Mouse (Mus musculus): ENCODE results near the gene Tbxa2r. TPM values are rescaled to one million over a fixed set of nuclear protein-coding genes. Genes with fewer than 3 reads are reported as not detected.
A peak's percentile ranks its signal among the peaks of the same experiment; 100 is the strongest.

Tbxa2r gene
- total RNA-seq, 2 experiments from 2014 or later: 0.83 to 1.00 TPM

DNA sequence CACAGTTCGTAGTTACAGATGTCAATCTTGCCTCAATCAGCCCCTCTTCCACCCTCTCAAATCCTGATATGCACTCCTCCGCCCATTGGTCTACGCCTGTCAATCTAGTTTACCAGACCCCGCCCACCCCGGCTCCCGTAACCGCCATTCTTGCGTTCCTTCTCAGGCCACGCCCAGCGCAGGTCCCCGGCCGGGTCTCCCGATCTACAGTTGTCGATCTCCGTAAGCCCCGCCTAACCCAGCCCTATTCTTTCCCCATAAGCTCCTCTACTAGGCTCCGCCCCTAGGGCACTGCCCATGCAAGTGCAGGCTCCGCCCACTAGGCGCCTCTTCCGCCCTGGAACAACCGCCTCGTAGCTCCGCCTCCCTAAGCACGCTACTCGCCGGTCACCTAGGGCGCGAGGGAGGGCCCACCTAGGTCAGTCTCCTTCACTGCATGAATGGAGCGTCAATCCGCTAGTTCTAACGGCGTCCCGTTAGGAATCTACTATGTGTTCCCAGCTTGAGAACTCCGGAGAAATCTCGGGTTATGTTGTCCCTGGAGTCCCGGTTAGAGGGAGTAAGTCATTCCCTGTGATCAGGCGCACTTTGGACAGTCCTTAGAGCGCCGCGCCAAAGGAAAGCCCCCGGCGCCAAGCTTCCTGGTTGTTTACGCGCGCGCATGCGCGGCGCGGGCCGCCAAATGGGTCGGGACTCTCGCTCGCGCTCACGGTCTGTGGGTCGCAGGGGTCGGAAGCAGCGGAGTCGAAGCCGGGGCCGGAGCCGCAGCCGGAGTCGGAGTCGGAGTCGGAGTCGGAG lies 7.8 kb upstream of the Tbxa2r start, which contains the start of gene Cactin:
Gene Cactin (plus strand): TSS at position 554 of the 798 bp plus-strand sequence.
- DNase-seq: peak; percentile 100

GRCm38 (mm10) chr10:81321436-81321835 lies 7.1 kb upstream of the Tbxa2r start:
- DNase-seq: no peak

DNA sequence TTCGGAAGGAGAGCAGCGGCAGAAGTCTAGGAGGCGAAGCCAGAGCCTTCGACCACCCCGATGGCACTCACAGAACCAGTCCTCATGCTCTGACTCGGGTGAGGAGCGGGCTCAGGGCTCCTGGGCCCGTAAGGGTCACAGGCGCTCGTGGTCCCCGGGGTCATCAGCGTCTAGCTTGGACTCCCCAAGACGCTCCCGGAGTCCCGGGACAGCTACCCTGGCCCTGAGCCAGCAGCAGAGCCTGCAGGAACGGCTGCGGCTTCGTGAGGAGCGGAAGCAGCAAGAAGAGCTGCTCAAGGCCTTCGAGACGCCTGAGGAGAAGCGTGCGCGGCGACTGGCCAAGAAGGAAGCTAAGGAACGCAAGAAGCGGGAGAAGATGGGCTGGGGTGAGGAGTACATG lies 6.1 kb upstream of the Tbxa2r start:
- no peak for DNase-seq

DNA sequence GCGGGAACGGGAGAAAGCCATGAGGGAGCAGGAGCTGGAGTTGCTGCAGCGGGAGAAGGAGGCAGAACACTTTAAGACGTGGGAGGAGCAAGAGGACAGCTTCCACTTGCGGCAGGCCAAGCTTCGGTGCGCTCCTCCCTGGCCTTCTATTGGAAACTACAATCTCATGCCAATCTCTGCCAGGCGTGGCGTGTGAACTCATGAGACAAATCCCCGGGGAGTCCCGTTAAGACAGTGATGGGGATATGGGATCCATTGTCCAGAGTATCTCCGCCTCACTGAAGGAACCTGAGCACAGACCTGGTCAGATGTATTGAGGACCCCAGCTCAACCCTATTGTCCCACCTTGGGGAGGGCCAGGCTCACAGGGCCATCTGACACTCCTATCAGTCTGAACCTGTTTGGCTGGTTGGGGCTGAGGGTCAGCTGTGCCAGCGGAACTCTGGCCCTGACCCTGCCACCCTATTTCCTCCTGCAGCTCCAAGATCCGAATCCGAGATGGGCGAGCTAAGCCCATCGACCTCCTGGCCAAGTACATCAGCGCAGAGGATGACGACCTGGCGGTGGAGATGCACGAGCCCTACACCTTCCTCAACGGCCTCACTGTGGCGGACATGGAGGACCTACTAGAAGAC lies 5.3 kb upstream of the Tbxa2r start:
- DNase-seq: no peak

- DNase-seq: no peak
Observed at GRCm38 (mm10) chr10:81323791-81324530, 4.6 kb upstream of the Tbxa2r start.

GRCm38 (mm10) chr10:81325176-81325575 lies 3.4 kb upstream of the Tbxa2r start:
- DNase-seq: no peak

DNA sequence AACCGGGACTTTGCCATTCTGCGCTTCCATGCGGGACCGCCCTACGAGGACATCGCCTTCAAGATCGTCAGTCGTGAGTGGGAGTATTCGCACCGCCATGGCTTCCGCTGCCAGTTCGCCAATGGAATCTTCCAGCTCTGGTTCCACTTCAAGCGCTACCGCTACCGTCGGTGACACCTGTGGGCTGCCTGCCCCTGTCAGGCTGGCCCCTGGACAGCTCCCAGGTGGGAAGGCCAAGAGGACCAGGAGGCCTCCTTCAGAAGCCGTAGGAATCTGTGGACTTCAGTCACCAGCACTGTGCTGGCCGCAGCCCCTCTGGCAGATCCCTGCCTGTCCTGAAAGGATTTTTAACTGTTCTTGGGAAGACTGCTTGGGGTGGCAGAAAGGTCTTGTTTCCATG lies 2.8 kb upstream of the Tbxa2r start:
- no peak for DNase-seq

GRCm38 (mm10) chr10:81326858-81327257 lies 1.7 kb upstream of the Tbxa2r start:
- no peak for DNase-seq

DNA sequence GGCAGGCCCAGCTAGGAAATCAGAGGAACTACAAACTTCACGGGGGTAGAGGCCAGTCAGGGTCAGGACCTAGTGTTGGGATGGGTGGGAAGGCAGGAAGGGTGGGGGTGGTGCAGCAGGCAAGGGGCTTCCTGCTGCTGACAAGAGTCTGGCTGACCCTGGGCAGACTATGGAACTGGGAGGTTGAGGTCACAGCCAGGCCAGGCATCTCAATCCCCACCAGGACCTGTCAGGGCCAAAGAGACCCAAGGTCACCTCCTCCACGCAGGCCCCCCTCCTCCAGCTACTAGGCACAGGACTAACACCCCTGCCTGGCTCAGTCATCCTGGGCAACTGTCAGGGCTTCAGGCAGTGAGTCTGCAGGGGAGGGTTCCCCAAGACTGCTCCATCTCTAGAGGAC lies 572 bp upstream of the Tbxa2r start:
- no peak for DNase-seq

DNA sequence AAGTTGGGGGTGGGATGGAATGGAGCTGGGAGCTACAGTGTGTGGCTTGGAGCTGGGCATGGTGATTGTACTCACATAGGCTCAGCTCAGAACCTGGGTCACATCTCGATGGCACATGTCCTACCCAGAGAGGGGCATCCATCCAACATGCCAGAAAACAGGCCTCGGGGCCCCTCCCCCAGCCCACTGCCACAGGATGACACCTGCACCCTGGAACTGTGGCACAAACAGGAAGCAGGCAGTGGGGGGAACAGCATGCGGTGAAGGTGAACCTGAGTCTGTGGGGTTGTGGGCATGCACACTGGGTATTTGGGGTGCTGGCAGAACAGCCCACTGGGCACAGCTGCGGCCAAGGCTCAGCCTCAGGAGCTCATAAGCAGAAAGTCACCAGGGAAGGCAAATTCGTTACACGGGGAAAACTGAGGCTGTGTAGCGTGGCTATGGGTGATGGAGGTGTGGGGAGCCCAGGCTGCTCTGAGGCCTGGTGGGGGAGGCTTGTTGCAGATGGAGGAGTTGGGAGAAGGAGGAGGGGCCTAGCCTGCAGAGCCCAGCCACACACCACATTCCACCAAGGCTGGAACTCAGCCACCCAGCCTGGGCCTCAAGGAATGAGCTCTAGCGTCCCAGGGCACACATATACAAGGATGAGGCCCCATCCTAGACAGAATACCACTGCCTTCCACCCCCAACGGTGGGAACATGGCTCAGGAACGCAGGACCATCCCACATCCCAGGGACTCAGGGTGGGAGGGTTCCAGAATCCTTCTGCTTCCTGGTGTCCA lies 854 bp downstream of the Tbxa2r start:
- no peak for DNase-seq

DNA sequence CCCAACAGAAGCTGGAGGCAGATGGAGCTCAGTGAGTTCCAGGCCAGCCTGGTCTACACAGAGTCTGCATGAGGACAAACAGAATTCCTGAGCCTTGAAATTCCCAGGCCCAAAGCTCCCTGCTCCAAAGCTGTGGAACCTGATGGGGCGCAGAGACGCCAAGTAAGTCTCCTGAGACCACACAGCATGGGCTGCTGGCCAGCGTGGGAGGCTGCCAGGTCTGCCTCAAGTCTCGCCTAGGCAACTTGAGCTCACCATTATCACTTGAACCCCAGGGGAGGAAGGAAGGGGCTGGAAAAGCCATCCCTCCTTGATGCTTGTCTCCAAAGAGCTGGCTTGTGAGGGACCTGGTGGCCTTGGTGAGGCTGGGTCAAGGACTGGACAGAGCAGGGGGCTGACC lies 1.5 kb downstream of the Tbxa2r start:
- peak; percentile 58 for DNase-seq

DNA sequence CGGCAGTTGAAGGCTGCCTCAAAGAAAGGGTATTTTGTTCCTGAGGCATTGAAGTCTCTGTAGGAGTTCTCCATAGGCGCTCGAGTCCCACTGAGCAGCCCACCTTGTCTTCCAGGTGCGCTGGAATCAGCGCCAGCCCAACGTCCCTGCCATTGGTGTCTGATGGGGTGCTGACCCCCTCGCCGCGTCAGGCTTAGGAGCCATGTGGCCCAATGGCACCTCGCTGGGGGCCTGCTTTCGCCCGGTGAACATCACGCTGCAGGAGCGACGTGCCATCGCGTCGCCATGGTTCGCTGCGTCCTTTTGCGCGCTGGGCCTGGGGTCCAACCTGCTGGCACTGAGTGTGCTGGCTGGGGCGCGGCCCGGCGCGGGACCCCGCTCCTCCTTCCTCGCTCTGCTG lies 3.7 kb downstream of the Tbxa2r start:
- DNase-seq: no peak

DNA sequence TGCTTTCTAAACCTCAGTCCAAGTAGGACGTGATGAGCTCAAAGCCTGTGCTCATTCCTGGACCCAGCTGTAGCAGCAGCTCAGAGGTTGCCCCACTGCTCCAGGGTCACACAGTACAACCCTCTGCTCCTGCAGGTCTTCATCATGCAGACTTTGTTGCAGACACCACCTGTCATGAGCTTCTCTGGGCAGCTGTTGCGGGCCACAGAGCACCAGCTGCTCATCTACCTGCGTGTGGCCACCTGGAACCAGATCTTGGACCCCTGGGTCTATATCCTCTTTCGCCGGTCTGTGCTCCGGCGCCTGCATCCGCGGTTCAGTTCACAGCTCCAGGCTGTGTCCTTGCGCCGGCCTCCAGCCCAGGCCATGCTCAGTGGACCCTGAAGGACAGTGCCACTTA lies 5.8 kb downstream of the Tbxa2r start:
- DNase-seq: no peak

DNA sequence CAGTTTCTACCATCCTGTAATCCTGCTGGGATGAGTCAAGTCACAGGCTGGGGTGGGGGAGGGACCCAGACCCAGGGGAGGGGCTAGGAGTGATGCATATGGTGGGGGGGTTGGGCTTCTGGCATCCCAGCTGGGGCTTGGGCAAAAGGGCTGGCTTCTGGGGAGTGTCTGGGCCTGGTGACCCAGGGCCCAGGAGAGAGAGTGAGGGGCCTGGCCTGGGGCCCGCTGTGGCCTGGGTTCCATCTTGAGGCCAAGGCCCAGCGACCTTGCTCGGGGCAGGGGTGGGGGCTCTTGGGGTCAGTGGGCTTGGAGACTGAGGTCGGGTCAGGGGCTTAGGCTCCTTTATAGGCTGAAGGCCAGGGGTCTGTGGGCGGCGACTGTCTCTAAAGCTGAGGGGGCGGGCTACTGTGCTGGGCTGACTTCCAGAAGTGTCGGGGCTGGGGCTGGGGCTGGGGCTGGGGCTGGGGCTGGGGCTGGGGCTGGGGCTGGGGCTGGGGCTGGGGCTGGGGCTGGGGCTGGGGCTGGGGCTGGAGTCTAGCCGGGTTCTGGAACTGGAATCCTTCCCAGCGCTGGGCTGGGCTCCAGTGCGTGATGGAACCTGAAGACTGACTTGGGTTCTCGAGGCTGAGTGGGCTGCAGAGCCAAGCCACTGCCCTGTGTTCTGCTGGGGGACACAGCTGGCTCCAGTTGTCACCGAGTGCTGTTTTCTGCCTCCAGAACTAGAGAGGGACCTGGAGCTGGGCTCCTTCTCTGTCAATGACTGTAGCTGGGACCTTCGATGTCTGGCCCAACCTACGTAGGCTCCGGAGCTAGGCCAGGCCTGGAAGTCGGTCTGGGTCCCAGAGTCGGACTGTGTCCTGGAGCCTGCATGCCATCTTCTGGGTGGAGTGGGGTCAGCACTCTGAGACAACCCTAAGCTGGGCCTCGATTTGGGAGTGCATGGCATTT lies 7.1 kb downstream of the Tbxa2r start:
- DNase-seq: no peak

GRCm38 (mm10) chr10:81336558-81336957 lies 8.0 kb downstream of the Tbxa2r start:
- DNase-seq: no peak

DNA sequence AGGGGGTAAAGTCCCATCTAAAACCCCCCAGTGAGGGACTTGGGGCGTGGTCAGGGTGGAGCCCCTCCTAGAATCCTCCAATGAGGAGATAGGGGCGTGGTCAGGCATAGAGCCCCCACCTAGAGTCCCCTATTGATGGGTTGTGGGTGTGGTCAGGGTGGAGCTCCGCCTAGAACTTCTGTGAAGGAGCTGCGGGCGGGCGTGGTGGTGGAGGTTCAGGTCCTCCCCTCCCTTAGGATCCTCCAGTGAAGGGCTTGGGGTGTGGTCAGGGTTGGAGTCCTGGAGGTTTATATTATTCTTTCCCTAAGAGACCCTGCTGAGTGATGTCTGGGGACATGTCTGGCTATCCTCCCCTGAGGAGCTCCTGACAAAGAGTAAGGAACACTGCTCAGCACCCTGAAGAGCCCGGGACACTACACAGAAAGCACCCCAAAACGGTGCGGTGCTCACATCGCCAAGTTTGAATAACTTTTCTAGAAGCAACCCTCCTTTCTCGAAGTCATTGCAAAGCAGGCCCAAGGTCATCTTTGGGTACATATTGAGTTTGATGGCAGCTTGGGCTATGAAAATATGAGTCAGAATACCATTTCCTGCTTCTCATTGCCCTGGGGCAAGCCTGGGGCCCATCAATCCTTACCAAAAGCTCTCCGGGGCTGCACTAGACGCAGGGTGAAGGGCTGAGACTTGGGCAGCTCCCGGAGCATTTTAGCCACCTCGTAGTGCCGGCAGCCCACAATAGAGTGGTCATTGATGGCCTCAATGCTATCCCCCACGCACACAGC lies 12.2 kb downstream of the Tbxa2r start:
- DNase-seq: no peak

DNA sequence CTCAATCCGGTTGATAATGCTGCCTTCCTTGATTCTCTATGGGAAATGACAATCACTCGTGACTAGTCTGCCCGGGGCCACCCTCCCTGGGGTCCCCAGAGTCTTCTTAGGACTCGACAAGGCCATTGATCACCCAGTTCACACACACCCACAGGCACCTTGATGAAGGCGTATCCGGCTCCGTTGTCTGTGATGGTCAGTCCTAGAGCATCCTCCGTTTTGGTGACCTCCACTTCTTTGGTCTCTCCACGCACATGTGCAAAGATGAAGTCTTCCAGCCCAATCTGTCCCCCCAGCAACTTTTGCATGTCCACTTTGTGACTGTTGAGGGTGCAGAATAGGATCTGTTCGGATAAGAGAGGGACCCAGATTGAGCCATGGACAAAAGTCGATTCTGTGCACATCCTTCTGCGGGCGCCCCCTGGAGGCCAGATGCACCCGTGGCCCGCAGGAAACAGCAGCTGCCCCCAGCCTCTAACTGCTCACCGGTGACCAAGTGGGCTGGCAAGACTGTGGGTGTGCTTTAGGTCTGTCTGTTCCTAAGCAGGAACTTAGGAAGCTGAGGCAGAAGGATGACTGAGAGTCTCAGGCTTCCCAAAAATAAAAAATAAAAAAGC lies 12.9 kb downstream of the Tbxa2r start:
- no peak for DNase-seq

GRCm38 (mm10) chr10:81342686-81343505 lies 14.4 kb downstream of the Tbxa2r start, which contains the start of gene Gipc3:
TSS of gene Gipc3 (minus strand) at chr10:81343266.
- DNase-seq: no peak
